Mouse (Mus musculus): ENCODE data around the gene Stk4.
"Not testable (repeated sequence)": the region's sequence is repeated elsewhere in the genome, so short reads cannot be mapped to it uniquely, and the experiment has no call there.

Stk4 gene

DNA sequence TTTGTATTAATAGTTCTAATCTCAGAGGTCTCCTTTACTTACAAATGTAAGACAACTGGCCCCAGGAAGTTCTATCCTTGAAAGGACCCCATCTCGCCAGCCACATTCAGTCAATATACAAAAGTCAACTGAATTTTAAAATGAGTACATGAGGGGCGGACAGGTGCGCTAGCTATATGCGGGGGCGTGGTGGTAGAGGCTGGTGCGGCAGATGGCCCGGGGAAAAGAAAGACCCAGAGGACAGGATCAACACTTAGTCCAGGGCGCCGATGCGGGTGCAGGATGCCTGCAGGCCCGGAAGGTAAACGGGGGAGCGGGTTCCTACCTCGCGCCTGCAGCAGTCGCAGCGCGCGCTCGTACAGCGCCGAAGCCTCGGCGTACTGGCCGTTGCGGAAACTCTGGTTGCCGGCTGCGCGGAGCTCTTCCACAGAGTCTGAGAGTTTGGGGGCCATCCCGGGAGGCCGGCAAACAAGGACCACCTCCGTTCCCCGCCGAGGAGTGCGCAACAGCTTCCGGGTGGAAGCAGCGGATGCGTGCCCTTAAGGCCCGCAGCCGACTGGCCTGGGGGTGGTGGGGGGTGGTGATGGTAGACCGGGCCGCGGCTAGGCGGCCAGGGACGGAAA, at the start of gene Stk4:
Stk4 (plus strand) TSS at position 181 of the 623 bp plus-strand sequence.
- peak; percentile 43 for DNase-seq (ENCODE audit: low read depth, low spot score)

DNA sequence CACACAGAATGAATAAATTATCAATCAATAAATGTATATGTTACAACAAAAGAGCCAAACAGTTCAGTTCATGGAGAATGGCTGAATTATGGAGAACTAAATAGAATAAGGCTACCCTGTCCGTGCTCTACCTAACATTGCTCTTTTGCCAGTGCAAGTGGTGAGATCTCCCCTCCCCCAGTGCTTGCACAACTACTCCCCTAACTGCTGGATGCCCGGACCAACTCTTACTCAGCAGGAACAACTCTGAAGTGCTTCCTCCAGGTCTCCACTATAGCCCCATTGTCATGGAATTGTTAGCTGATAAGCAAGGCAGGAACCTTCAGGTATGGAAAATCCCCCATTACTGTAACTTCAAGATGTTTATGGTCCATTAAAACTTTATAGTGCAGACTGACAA, 48.0 kb upstream of the Stk4 start:
- no peak for DNase-seq (ENCODE audit: low read depth, low spot score)

DNA sequence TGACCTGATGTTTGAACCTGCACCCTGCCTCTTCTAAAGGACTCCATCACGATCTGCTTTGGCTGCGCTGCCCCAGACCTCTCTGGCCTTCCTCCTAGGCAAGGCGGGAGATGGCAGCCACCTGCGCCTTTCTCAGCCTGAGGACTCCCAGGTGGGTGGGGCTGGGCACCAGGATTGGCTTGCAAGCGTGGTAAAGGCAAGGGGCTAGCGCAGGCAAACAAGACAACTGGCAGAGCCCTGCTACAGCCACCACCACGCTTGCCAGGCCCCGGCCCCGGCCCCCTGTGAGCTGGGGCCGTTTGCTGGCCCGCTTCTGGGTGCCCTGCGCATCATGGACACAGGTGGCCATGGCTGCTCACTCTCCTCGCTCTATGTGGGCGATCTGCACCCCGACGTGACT, 45.0 kb upstream of the Stk4 start, which contains the start of gene Pabpc1l:
Pabpc1l (plus strand) TSS at position 301 of the 400 bp plus-strand sequence.
- DNase-seq (ENCODE audit: low read depth, low spot score), result no peak

DNA sequence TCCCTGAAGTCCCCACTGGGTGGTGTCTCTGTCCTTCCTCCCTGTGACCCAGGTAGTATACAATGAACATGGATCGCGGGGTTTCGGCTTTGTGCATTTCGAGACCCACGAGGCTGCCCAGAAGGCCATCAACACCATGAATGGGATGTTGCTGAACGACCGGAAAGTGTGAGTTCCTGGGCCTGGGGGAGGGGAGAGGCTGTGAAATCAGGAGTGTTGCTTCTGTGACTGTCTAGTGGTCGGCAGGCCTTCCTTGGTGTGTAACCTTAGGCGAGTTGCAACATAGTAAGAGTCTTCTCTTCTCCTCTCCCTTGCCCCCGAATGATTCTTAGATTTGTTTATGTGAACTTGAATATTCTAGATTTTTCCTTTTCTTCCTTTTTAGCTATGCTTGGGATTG, 39.0 kb upstream of the Stk4 start:
- no peak for DNase-seq (ENCODE audit: low read depth, low spot score)

DNA sequence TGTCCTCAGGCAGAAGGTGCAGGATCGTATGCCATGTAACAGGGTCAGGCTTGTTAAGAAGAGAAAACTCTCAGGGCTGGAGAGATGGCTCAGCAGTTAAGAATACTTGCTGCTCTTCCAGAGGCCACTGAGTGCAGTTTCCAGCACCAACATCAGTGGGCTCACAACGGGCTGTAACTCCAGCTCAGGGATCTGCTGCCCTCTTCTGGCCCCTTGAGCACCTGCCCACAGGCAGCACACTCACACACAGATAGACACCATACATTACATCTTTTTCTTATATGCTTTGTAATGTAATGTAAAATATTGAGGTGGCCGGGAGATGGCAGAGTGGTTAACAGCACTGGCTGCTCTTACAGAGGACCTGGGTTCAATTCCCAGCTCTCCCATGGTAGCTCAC, 37.1 kb upstream of the Stk4 start:
- DNase-seq (ENCODE audit: low read depth, low spot score), result no peak

DNA sequence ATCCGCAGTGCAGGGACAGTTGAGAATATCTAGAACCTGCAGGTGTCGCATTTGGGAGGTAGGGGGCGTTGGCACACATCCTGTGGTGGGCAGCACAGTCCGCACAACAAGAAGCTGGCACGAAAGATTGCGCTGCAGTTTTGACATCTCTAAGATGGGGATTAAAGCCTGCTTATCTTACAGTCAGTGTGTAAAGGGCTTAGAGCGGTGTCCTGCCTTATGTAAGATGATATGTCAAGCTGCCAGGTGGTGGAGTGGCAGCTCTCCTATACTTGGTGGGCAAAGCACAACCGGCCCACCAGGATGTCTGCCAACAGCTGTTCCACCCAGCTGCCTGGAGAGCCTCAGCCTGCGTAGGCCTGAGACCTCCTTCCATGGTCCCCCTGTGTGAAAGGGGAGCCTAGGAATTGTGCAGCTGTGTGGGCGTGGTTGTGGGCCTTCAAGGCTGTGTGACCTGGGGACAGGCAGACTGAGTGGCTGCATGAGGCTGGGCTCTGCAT, 33.6 kb upstream of the Stk4 start:
- no peak for DNase-seq (ENCODE audit: low read depth, low spot score)

DNA sequence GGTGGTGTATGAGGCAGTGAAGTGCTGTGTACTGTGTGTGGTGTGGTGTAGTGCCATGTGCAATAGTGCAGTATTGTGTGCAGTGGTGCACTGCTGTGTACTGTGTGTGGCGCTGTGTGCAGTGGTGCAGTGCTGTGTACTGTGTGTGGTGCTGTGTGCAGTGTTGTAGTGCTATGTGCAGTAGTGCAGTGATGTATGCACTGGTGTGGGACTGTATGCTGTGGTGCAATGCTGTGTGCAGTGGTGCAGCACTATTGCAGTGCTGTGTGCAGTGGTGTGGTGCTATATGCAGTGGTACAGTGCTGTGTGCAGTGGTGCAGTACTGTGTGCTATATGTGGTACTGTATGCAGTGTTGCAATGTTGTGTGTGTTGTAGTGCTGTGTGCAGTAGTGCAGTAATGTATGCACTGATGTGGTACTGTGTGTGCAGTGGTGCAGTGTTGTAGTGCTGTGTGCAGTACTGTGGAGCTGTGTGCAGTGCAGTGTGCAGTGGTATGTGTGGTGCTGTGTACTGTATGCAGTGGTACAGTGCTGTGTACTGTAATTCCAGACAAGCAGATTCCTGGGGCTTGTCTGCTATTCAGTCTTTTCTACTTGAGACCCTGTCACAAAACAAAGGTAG, 31.6 kb upstream of the Stk4 start:
- no peak for DNase-seq (ENCODE audit: low read depth, low spot score)

DNA sequence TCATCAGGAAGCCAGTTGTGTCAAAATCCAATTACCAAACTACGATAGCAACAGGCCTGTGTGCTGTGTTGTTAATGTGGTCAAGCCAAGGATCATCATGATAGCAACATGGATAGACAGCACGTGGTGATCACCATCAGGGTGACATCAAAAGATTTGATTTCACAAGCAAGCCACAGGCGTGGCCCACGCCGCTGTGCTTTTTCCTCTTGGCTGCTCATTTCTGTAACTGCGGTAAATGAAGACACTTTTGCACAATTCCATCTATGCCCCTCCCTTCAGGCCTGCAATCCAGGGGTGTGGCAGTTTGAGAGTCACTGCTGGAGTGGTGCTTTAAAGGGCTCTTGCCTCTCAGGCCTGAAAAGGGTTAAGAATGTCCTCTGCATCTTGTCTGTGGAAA, 29.2 kb upstream of the Stk4 start:
- no peak for DNase-seq (ENCODE audit: low read depth, low spot score)

DNA sequence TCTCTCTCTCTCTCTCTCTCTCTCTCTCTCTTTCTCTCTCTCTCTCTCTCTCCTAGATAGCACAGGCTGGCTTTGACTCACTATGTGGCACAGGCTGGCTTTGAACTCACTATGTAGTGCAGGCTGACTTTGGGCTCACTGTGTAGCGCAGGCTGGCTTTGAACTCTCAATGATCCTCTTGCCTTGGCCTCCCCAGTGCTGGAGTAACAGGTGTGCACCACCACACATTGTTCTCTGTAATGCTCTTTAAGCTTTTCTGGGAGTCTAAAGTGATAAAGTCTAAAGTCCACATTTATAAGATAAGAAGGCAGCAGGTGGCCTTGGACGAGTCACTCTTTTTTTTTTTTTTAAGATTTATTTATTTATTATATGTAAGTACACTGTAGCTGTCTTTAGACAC, 28.6 kb upstream of the Stk4 start:
- DNase-seq (ENCODE audit: low read depth, low spot score), result no peak

DNA sequence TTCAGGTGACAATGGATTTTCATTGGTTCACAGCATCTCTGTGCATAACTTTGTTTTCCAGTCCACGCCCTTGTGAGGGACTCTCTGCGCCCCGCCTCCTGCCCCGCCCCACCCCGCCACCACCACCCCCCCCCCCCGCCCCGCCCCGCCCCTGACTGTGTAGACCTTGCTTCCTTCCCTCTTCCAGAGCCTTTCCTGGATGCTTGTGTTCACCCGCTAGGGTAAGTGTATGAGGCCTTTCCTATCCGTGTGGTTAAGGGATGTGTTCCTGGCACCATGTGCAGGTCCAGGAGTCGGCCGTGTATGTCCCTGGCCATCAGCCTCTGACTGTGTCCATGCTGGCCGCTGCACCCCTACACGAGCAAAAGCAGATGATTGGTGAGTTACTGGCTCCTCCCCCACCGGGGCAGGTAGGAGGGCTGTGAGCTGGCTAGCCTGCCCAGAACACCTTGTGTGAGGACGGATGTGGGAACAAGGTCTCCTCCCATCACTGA, 22.9 kb upstream of the Stk4 start:
- DNase-seq (ENCODE audit: low read depth, low spot score), result no peak

DNA sequence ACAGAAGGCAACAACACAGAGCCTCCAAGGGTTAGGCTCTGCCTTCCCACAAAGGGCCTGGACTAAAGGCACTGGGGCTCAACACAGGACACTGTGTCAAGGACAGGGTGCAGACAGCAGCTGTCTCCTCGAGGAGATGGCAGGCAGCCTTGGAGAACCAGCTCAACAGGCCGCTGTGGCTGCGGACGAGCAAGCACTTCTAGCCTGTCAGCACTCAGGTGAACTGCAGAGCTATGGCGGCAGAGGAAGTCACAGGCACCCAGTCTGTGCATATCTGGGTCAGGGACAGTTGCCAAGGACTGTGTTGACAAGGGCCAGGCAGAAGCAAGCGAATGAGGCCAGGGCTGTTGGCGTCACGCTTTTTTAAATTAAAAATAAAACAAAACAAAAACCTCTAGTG, 16.4 kb upstream of the Stk4 start:
- DNase-seq (ENCODE audit: low read depth, low spot score), result no peak

DNA sequence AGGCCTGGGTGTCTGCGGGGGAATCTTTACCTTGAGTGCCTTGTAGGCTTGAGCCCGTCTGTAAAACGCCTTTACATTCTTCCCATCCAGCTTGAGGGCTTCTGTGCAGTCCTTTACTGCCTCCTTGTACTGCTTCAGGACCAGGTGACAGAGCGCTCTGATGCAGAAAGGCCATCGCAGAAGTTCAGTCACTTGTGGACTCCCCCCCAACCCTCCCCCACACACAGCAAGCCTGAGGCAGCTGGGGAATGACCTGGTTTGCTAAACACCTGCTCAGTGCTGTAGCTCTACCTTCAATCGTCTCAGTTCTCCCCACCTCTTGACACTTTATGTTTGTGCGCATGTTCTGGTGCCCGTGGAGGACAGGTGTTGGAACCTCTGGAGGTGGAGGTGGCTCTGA, 15.5 kb upstream of the Stk4 start:
- no peak for DNase-seq (ENCODE audit: low read depth, low spot score)

DNA sequence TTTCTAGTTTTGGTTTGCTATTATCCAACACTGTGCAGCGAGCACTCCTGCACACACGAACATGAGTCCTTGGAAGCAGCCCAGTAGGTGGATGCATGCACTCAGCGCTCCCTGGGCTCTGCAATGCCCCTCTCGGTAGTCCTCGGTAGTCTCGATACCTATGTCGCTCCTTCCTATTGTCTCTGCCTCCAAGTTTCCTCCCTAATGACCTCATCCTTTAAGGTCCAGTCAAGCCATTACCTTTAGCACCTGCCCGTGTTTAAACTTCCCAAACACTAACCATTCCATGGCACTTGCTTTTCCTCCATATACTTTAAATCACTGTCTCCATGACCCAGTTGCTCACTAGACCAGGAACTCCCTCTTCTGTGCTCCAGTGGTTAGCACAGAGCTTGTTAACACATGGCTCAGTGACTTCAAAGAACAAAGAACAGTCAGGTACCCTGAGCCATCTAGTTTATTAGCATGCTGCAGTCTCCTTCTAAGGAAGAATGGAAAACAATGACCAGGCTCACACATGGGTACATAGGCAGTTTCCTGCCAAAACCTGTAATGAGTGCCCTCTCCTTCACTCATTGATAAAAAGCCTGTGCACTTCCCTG, 10.4 kb upstream of the Stk4 start:
- no peak for DNase-seq (ENCODE audit: low read depth, low spot score)

DNA sequence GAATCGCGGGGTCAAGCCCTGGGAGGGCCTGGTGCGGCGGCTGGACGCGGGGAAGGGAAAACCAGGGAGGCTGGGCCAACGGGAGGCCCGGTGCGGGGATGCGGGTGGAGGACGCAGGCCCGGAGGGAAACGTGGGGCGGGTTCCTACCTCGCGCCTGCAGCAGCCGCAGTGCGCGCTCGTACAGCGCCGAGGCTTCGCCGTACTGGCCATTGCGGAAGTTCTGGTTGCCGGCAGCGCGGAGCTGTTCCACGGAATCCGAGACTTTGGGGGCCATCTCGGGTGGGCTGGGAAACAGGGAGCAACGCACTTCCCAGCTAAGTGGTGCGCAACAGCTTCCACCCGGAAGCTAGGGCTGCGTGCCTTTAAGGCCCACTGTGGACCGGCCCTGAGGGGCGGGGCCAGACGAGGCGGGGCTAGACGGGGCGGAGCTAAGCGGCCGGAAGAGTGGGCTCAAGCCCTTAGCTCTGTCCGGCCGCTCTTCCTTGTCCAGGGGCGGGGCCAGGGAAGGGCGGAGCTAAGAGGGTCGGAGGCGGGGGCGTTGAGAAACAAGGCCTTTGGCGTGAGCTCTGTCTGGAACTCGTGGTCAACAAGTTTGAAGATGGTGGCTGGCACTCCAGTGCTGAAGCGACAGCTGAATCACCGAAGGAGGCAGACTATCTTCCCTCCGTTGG, 779 bp downstream of the Stk4 start, which contains the start of gene Tomm34:
Tomm34 (minus strand) TSS at position 405 of the 672 bp plus-strand sequence.
- DNase-seq (ENCODE audit: low read depth, low spot score), result peak; percentile 96

DNA sequence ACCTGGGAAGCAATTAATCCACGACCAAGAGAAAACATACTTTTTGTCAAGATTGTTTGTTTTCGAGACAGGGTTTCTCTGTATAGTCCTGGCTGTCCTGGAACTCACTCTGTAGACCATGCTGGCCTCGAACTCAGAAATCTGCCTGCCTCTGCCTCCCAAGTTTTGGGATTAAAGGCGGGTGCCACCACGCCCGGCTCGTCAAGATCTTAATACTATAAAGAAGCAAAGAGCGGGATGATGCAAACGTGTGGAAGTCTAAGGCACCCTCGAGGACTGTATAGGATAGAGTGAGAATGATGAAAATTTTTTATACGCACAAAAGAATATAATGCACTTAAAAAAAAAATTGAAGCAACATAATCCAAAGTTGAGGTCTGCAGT, 1.3 kb downstream of the Stk4 start:
- not testable (repeated sequence) for DNase-seq (ENCODE audit: low read depth, low spot score)

DNA sequence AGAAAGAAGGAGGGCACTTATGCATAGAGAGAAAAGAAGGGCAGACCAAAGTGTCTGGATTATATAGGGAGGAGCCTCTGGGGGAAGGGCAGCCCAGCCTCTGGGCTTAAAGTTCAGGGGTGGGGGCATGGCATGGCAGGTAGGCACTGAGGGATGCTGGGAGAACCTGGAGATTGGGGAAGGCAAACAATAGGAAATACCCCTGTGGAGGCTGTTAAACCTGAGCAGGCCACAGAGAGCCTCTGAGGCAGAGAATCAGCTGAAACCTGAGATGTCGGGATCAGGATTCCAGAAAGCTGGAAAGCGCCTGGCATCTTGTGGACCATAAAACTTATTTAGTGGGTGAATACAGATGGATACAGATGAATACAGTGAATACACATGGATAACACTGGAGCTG, 2.0 kb downstream of the Stk4 start:
- no peak for DNase-seq (ENCODE audit: low read depth, low spot score)

DNA sequence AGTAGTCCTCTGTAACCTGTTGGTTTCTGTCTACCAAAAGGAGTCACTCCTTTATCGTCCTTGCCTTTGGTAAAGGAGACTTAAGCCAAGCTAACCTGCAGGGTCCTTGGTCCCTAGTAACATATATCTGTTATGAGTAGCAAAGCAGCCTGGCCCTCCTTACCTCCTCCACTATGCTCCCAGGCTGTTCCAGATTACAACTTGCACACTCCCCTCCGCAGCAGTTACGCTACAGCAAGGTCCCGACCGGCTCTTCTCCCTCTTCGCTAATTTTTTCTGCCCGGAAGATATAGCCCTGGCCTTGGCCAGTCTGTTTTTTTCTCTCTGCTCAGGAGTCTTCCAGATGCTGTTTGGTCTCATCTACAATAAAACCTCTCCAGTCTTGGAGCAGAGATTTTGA, 3.0 kb downstream of the Stk4 start:
- no peak for DNase-seq (ENCODE audit: low read depth, low spot score)

DNA sequence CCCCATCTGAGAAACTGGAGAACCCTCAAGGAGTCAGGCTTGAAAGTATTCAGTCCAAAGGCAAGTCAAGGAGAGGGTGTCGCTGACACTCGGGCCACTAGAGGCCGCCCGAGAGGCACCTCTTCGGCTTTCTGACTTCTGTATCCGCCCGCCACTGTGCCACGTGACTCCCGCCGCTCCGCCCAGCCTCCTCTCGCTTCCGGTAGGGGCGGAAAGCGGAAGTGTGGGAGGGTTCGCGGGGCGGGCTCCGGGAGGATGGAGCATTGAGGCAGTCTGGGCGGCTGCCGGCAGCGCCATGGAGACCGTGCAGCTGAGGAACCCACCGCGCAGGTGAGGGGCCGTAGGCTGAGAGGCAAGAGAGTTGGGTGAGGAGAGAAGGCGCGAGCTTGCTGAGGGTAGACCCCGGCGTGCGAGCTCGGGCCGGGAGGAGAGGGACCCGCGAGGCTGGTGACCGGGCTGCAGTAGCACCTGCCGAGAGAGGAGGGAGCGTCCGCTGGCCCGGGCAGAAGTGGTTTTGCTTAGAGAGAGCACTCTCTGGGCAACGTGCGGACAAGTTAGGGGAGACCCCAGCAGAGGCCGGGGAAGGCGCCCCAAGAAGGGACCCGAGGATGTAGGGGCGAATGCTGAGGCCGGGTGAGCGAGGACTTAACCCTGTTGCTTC, 3.9 kb downstream of the Stk4 start:
- peak; percentile 99 for DNase-seq (ENCODE audit: low read depth, low spot score)

DNA sequence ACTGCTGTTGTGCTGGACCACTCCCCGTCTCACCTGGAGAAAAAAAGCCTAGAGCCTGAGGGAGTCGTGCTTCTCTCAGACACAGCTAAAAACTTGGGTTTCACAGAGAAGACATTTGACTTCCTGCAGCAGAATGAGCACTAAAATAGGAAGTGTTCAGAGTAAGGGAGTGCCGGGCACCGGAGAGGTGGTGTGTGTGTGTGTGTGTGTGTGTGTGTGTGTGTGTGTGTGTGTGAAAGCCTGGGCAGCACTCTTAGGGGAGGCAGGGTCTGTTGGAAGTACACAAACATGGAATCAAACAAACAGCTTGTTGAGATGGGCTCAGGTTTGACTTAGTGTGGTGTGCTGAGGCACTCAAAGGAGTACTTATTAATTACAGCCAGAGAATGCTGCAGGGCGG, 5.0 kb downstream of the Stk4 start:
- no peak for DNase-seq (ENCODE audit: low read depth, low spot score)

DNA sequence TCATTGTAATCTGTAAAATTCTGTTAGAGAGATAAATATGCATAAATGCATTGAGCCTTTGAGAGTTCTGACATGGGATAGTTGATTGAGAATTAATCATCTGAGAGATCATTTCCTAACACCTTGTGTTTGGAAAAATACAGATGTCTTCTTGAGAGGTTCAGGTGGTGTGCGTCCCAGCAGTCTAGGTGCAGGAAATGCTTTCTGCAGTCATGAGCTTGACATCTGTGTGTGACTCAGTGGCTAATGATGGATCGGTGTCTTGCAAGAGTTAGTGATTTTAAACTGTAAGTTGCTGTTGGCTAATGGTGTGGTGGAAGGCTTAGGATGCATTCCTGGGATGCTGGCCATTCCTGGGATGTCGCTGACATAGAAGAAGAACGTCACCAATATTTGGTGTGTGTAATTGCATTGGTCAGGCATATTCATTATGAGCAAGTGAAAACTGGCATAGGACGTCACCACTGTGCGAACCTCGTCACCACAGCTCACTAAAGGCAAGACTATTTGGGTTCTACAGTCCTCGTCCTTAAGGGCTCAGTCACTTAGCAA, 6.8 kb downstream of the Stk4 start:
- DNase-seq (ENCODE audit: low read depth, low spot score), result peak; percentile 21

DNA sequence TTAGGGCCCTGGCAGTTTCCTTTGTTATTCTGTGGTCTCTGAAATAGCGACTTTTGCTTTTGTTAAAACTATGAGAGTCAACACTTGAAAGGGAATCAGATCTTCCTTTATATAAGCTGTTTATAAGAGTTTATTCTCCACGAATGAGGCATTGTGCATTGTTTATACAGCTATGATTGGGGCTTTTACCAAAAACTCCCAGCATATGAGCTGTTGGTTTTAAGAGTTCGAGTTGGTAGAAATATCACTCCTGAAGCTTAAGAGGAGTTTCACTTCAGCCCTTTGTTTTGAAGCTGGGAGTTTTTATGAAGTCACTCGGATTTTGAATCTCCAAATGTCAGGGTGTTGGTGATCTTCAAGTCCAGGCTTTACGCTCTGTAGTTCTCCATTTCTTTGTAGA, 7.8 kb downstream of the Stk4 start:
- DNase-seq (ENCODE audit: low read depth, low spot score), result no peak
